Mouse (Mus musculus): ENCODE measurements around the gene Gfy. TPM values are rescaled to one million over a fixed set of nuclear protein-coding genes. Genes with fewer than 3 reads are reported as not detected.

Gfy gene
- total and polyA plus RNA-seq, 3 experiments, result not detected

DNA sequence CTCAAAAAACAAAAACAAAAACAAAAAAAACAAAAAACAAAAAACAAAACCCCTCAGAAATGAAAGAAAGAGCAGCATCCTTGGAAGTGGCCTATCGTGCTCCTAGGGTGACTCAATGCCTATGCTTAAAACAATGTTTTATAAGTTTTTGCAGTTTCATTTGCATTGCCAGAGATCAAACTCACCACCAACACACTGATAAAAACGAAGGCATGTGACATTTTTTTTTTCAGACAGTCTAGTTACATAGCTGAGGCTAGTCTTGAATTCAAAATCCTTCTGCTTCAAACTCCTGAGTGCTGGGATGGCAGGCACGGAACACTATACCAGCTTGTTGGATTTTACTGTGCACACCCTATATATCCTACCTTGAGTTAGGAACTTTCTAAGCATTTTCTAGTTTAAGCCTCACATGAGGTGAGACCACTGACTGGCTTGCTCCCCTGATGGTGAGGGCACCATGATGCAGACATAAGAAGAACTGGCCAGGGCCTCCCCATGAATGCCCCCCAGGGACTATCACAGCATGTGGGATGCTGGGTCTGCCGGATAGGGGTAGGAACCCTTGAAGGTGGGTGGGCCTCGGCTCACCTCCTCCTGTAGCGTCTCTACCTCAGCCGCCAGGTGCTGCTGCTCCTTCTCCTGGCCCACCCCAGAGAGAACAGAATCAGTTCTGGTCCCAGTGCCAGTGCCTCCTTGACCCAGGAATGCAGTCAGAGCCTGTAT, 13.4 kb upstream of the Gfy start:
- intact Hi-C loops (cut with DNase I), result no loop called here
- TF ChIP-seq CTCF (IDR thresholded peaks at IDR 0.05) (no peak), EP300 (IDR thresholded peaks at IDR 0.05; ENCODE audit: insufficient read depth, low read depth, low read length) (no peak), POLR2A (IDR thresholded peaks at IDR 0.05; ENCODE audit: insufficient read depth, low read depth, low read length) (no peak)
- Histone ChIP-seq H3K27ac (no peak overlapping the region), H3K4me1 (ENCODE audit: control insufficient read depth, insufficient read depth, low read length) (no peaks in the 10 kb centered on the region; the same call in 1 of the 2 replicates), H3K4me3 (no peak overlapping the region), H3K36me3 (ENCODE audit: control insufficient read depth, insufficient read depth, low read length) (no peaks in the 10 kb centered on the region), H3K9ac (ENCODE audit: low read depth, low read length) (no peak overlapping the region), H3K79me2 (replicated peaks; ENCODE audit: control insufficient read depth, insufficient read depth, low read length) (no peaks in the 10 kb centered on the region), H3K27me3 (ENCODE audit: control insufficient read depth, insufficient read depth, low read length) (0 out of 2 replicates have a peak, but pooled peaks cover 3% of the 10 kb centered on the region)
- WGBS, result 80% methylated on average over 7 of the region's 7 CpGs
- DNase-seq, result no peak

DNA sequence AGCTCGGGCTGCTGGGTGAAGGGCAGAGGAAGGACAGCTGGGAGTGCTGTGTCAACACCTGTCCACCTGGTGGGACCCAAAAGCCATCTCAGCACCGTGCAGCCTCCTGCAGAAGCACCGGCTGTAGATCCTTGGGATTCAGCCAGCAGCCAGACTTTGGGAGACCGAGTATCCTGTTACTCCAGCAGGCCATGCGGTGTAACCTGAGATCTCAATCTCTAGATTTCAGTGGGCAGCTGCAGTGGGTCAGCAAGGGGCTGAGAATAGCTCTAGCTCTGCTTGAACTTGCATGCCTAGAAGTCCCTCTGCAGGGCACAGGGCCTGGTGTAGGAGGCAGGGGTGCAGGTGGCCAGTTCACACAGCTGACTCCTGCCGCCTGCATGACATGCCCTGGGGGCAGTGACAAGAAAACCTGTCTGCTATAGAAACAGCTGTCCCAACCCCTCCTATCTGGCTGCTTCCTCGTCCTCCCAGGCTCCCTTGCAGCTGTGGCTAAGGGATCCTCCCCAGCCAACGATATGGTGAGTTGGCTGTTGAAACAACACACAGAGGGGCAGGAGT, 12.5 kb upstream of the Gfy start:
- Histone ChIP-seq H3K9ac (ENCODE audit: low read depth, low read length) (no peak overlapping the region), H3K4me3 (no peak overlapping the region), H3K27ac (no peak overlapping the region), H3K4me1 (ENCODE audit: control insufficient read depth, insufficient read depth, low read length) (no peaks in the 10 kb centered on the region; the same call in 1 of the 2 replicates), H3K79me2 (replicated peaks; ENCODE audit: control insufficient read depth, insufficient read depth, low read length) (no peaks in the 10 kb centered on the region), H3K27me3 (ENCODE audit: control insufficient read depth, insufficient read depth, low read length) (peaks cover 5% of the 10 kb centered on the region; the same call in 1 of the 2 replicates), H3K36me3 (ENCODE audit: control insufficient read depth, insufficient read depth, low read length) (no peaks in the 10 kb centered on the region)
- 23% methylated on average over 8 of the region's 8 CpGs for WGBS
- DNase-seq, result no peak
- intact Hi-C loops (cut with DNase I), result no loop called here
- TF ChIP-seq POLR2A (IDR thresholded peaks at IDR 0.05; ENCODE audit: insufficient read depth, low read depth, low read length) (no peak), CTCF (IDR thresholded peaks at IDR 0.05) (no peak), EP300 (IDR thresholded peaks at IDR 0.05; ENCODE audit: insufficient read depth, low read depth, low read length) (no peak)

DNA sequence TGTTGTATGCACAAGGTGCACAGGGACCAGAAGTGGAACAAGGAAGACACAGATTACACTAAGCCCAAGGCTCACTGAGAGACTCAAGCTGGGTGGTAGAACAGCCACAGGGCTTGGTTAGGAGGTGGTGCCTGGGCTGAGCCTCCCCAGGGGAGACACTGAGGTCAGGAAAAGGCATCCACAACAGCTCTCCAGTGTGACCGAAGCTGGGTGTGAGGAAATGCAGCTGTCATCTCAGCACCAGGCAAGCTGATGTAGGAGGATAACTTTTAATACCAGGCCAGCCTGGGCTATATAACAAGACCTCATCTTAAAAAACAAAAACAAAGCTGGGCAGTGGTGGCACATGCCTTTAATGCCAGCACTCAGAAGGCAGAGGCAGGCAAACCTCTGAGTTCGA, 11.8 kb upstream of the Gfy start:
- H3K36me3 ChIP-seq (ENCODE audit: control insufficient read depth, insufficient read depth, low read length), result no peaks in the 10 kb centered on the region
- no peaks in the 10 kb centered on the region; the same call in 1 of the 2 replicates for H3K4me1 ChIP-seq (ENCODE audit: control insufficient read depth, insufficient read depth, low read length)
- DNase-seq, result no peak
- WGBS, result 60% methylated on average over 2 of the region's 2 CpGs
- H3K4me3 ChIP-seq, result no peak overlapping the region
- intact Hi-C loops (cut with DNase I), result no loop called here
- H3K27ac ChIP-seq, result no peak overlapping the region
- H3K27me3 ChIP-seq (ENCODE audit: control insufficient read depth, insufficient read depth, low read length), result peaks cover 5% of the 10 kb centered on the region; the same call in 1 of the 2 replicates
- no peaks in the 10 kb centered on the region for H3K79me2 ChIP-seq (replicated peaks; ENCODE audit: control insufficient read depth, insufficient read depth, low read length)
- no peak overlapping the region for H3K9ac ChIP-seq (ENCODE audit: low read depth, low read length)
- TF ChIP-seq CTCF (IDR thresholded peaks at IDR 0.05), result no peak
- no peak for TF ChIP-seq POLR2A (IDR thresholded peaks at IDR 0.05; ENCODE audit: insufficient read depth, low read depth, low read length)
- TF ChIP-seq EP300 (IDR thresholded peaks at IDR 0.05; ENCODE audit: insufficient read depth, low read depth, low read length), result no peak

DNA sequence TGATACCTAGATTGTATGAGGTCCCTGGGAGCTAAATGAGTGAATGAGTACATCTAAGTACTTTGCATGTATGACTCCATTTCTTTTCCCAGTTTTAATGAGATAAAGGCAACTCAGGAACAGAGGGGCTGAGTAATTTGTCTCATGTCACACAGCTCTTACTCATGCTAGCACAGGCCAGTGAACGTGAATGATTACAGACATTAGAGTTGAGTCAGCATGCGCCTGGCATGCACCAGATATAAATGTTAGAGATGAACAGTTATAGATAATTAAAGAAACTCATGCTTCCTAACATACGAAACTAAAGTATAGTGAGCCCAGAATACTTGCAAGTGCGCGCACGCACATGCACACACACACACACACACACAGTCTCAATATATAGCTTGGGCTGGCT, 10.8 kb upstream of the Gfy start:
- Histone ChIP-seq H3K9ac (ENCODE audit: low read depth, low read length) (no peak overlapping the region), H3K79me2 (replicated peaks; ENCODE audit: control insufficient read depth, insufficient read depth, low read length) (no peaks in the 10 kb centered on the region), H3K4me3 (no peak overlapping the region), H3K36me3 (ENCODE audit: control insufficient read depth, insufficient read depth, low read length) (no peaks in the 10 kb centered on the region), H3K27me3 (ENCODE audit: control insufficient read depth, insufficient read depth, low read length) (peaks cover 5% of the 10 kb centered on the region; the same call in 1 of the 2 replicates), H3K4me1 (ENCODE audit: control insufficient read depth, insufficient read depth, low read length) (no peaks in the 10 kb centered on the region), H3K27ac (no peak overlapping the region)
- WGBS, result 88% methylated on average over 6 of the region's 6 CpGs
- no peak for DNase-seq
- intact Hi-C loops (cut with DNase I), result no loop called here
- TF ChIP-seq POLR2A (IDR thresholded peaks at IDR 0.05; ENCODE audit: insufficient read depth, low read depth, low read length) (no peak), CTCF (IDR thresholded peaks at IDR 0.05) (no peak), EP300 (IDR thresholded peaks at IDR 0.05; ENCODE audit: insufficient read depth, low read depth, low read length) (no peak)

DNA sequence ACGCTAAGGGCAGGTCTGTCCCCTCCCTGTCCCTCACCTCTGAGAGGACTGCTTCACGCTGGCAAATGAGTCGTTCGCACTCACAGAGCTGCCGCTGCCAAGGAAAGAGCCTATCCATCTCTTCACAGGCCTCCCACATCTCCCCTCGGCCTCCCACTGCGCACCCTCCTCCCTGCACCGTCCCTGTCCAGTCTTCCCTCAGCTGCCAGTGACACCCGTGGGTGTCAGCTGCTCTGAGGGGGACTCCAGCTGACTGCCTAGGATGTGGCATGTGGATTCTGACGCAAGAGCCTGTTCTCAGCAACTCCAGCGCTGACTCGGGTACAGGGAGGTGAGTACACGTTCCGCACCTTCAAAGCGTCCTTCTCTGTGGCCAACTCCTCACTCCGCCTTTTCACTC, 10.2 kb upstream of the Gfy start:
- TF ChIP-seq POLR2A (IDR thresholded peaks at IDR 0.05; ENCODE audit: insufficient read depth, low read depth, low read length) (no peak), CTCF (IDR thresholded peaks at IDR 0.05) (no peak), EP300 (IDR thresholded peaks at IDR 0.05; ENCODE audit: insufficient read depth, low read depth, low read length) (no peak)

DNA sequence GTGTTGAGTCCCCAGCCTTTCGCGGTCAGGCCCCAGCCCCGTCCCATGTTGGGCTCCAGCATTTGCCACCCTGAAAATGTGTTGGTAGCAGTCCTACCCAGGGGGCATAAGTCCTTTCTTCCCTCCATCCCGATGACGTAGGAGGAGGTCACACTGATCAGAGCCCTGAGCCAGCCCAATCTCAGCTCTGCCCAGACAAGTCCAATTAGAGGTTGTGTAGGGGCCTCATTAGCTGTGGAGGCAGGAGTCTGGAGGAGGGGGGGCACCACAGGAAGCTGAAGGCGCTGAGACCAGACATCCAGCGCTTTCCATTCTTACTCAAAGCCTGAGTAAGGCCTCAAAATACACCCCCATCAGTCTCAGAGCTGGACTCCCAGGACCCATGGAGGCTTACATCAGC, 6.6 kb upstream of the Gfy start:
- H3K27ac ChIP-seq, result no peak overlapping the region
- H3K4me1 ChIP-seq (ENCODE audit: control insufficient read depth, insufficient read depth, low read length), result no peaks in the 10 kb centered on the region
- H3K4me3 ChIP-seq, result no peak overlapping the region
- intact Hi-C loops (cut with DNase I), result no loop called here
- peaks cover 15% of the 10 kb centered on the region; the same call in 1 of the 2 replicates for H3K27me3 ChIP-seq (ENCODE audit: control insufficient read depth, insufficient read depth, low read length)
- H3K9ac ChIP-seq (ENCODE audit: low read depth, low read length), result no peak overlapping the region
- no peak for DNase-seq
- H3K36me3 ChIP-seq (ENCODE audit: control insufficient read depth, insufficient read depth, low read length), result no peaks in the 10 kb centered on the region
- no peaks in the 10 kb centered on the region for H3K79me2 ChIP-seq (replicated peaks; ENCODE audit: control insufficient read depth, insufficient read depth, low read length)
- WGBS, result 66% methylated on average over 7 of the region's 7 CpGs
- TF ChIP-seq POLR2A (IDR thresholded peaks at IDR 0.05; ENCODE audit: insufficient read depth, low read depth, low read length) (no peak), CTCF (IDR thresholded peaks at IDR 0.05) (no peak), EP300 (IDR thresholded peaks at IDR 0.05; ENCODE audit: insufficient read depth, low read depth, low read length) (no peak)

More for the DNA sequence above, 10.2 kb upstream of the Gfy start:
- no peak for DNase-seq
- Histone ChIP-seq H3K27me3 (ENCODE audit: control insufficient read depth, insufficient read depth, low read length) (peaks cover 5% of the 10 kb centered on the region; the same call in 1 of the 2 replicates), H3K79me2 (replicated peaks; ENCODE audit: control insufficient read depth, insufficient read depth, low read length) (no peaks in the 10 kb centered on the region), H3K4me3 (no peak overlapping the region), H3K9ac (ENCODE audit: low read depth, low read length) (no peak overlapping the region), H3K36me3 (ENCODE audit: control insufficient read depth, insufficient read depth, low read length) (no peaks in the 10 kb centered on the region), H3K4me1 (ENCODE audit: control insufficient read depth, insufficient read depth, low read length) (no peaks in the 10 kb centered on the region), H3K27ac (no peak overlapping the region)
- intact Hi-C loops (cut with DNase I), result no loop called here
- 50% methylated on average over 16 of the region's 16 CpGs for WGBS

All from heart, adult 2 months (tissue).